Mouse (Mus musculus) heart, embryonic 15.5 days (tissue): ENCODE measurements around the gene Dst. TPM values are rescaled to one million over a fixed set of nuclear protein-coding genes. Genes with fewer than 3 reads are reported as not detected.
A peak's percentile ranks its signal among the peaks of the same experiment; 100 is the strongest.

Experiments used
- ATAC-seq: fragments of 200-750 bp; cut with Nextera tagmentation; replicated peaks from 2 replicates; pipeline ENCODE4 v1.8.0; 2017; ENCODE audit warnings: low read depth, moderate TSS enrichment; ENCODE audit not compliant: insufficient number of reproducible peaks, insufficient read depth, low FRiP score
- H3K27ac ChIP-seq: fragments of 300-500 bp; sonication (generic); 2 replicates; pipeline ENCODE4 v1.5.1; 2015; ENCODE audit warnings: mild to moderate bottlenecking, inconsistent platforms
- H3K27me3 ChIP-seq: fragments of 300-500 bp; sonication (generic); 2 replicates; pipeline ENCODE4 v1.6.1; 2015; ENCODE audit warnings: inconsistent platforms
- H3K36me3 ChIP-seq: fragments of 300-500 bp; sonication (generic); 2 replicates; pipeline ENCODE4 v1.6.1; 2015; ENCODE audit warnings: mild to moderate bottlenecking, inconsistent platforms
- H3K4me1 ChIP-seq: fragments of 300-500 bp; sonication (generic); replicated peaks from 2 replicates; pipeline ENCODE4 v1.6.1; 2015; ENCODE audit warnings: inconsistent platforms
- H3K4me2 ChIP-seq: fragments of 300-500 bp; sonication (generic); 2 replicates; pipeline ENCODE4 v1.6.1; 2015; ENCODE audit warnings: inconsistent platforms, mild to moderate bottlenecking, moderate library complexity
- H3K4me3 ChIP-seq: fragments of 300-500 bp; sonication (generic); 2 replicates; pipeline ENCODE4 v1.5.1; 2015; ENCODE audit warnings: mild to moderate bottlenecking, inconsistent platforms
- H3K9ac ChIP-seq: fragments of 300-500 bp; sonication (generic); 2 replicates; pipeline ENCODE4 v1.6.1; 2015; ENCODE audit warnings: mild to moderate bottlenecking, inconsistent platforms
- H3K9me3 ChIP-seq: fragments of 300-500 bp; sonication (generic); replicated peaks from 2 replicates; pipeline ENCODE4 v1.6.1; 2016; ENCODE audit warnings: inconsistent platforms
- WGBS: fragments of 180-500 bp; shearing (Covaris S2); methylation state at CpG from one replicate; pipeline ENCODE4 v1.1.7; 2015; ENCODE audit warnings: mixed read lengths; 5-methylcytosine and 5-hydroxymethylcytosine counted together
- polyA plus RNA-seq: library from polyadenylated mRNA; unstranded; fragments of >200 nt; fragmentation: Nextera tagmentation; extraction: Ambion mirVana; gene quantifications from 2 replicates; pipeline ENCODE4 v1.2.1, GENCODE M21; 2015

Dst gene
- polyA plus RNA-seq, 1 experiment from 2014 or later = 21.4 TPM

GRCm38 (mm10) chr1:34135535-34135934 is 227.5 kb downstream of the Dst start:
- Histone ChIP-seq H3K9ac (no peak overlapping the region), H3K27me3 (no peaks in the 10 kb centered on the region), H3K36me3 (no peaks in the 10 kb centered on the region), H3K4me3 (no peak overlapping the region), H3K27ac (no peak overlapping the region), H3K4me1 (peaks cover 48% of the 10 kb centered on the region), H3K4me2 (no peak overlapping the region), H3K9me3 (no peaks in the 10 kb centered on the region)
- 96% methylated on average over 3 of the region's 3 CpGs for WGBS
- ATAC-seq = no peak

- peaks cover 42% of the 10 kb centered on the region for H3K4me1 ChIP-seq
- ATAC-seq = no peak
Measured at GRCm38 (mm10) chr1:34139191-34139853, 231.3 kb downstream of the Dst start.

GRCm38 (mm10) chr1:34139871-34140471 is 231.9 kb downstream of the Dst start:
- no peaks in the 10 kb centered on the region for H3K36me3 ChIP-seq
- peak overlapping the region; percentile 33 for H3K27ac ChIP-seq
- 77% methylated on average over 6 of the region's 6 CpGs for WGBS
- peaks cover 38% of the 10 kb centered on the region for H3K4me1 ChIP-seq
- H3K9me3 ChIP-seq = no peaks in the 10 kb centered on the region
- H3K4me2 ChIP-seq = no peak overlapping the region
- H3K4me3 ChIP-seq = no peak overlapping the region
- H3K27me3 ChIP-seq = no peaks in the 10 kb centered on the region
- no peak for ATAC-seq
- no peak overlapping the region for H3K9ac ChIP-seq

More at GRCm38 (mm10) chr1:34139191-34139853, 231.3 kb downstream of the Dst start:
- Histone ChIP-seq H3K27ac (no peak overlapping the region), H3K27me3 (no peaks in the 10 kb centered on the region), H3K4me3 (no peak overlapping the region), H3K9me3 (no peaks in the 10 kb centered on the region), H3K36me3 (no peaks in the 10 kb centered on the region), H3K4me2 (no peak overlapping the region), H3K9ac (no peak overlapping the region)
- 71% methylated on average over 13 of the region's 13 CpGs for WGBS

- Histone ChIP-seq H3K9ac (no peak overlapping the region), H3K36me3 (no peaks in the 10 kb centered on the region), H3K27me3 (no peaks in the 10 kb centered on the region), H3K27ac (peak overlapping the region; percentile 33), H3K4me1 (peaks cover 36% of the 10 kb centered on the region), H3K4me2 (no peak overlapping the region), H3K9me3 (no peaks in the 10 kb centered on the region), H3K4me3 (no peak overlapping the region)
- no peak; the same call in 1 of the 2 replicates for ATAC-seq
- 46% methylated on average over 3 of the region's 3 CpGs for WGBS
Measured at GRCm38 (mm10) chr1:34140686-34141085, 232.7 kb downstream of the Dst start.

- H3K27ac ChIP-seq = peak overlapping the region; percentile 49
- 0 out of 2 replicates have a peak, but pooled peaks have one; percentile 34 for ATAC-seq
- 50% methylated on average over 9 of the region's 9 CpGs for WGBS
- H3K36me3 ChIP-seq = 0 out of 2 replicates have a peak, but pooled peaks cover under 1% of the 10 kb centered on the region
- no peaks in the 10 kb centered on the region for H3K27me3 ChIP-seq
- no peaks in the 10 kb centered on the region for H3K9me3 ChIP-seq
- peaks cover 36% of the 10 kb centered on the region for H3K4me1 ChIP-seq
- no peak overlapping the region for H3K9ac ChIP-seq
- no peak overlapping the region for H3K4me3 ChIP-seq
- no peak overlapping the region for H3K4me2 ChIP-seq
Measured at GRCm38 (mm10) chr1:34142951-34143580, 235.0 kb downstream of the Dst start.

GRCm38 (mm10) chr1:34144826-34145225 is 236.8 kb downstream of the Dst start:
- H3K27ac ChIP-seq = no peak overlapping the region
- 89% methylated on average over 7 of the region's 7 CpGs for WGBS
- no peaks in the 10 kb centered on the region for H3K27me3 ChIP-seq
- H3K9me3 ChIP-seq = no peaks in the 10 kb centered on the region
- H3K36me3 ChIP-seq = 0 out of 2 replicates have a peak, but pooled peaks cover 3% of the 10 kb centered on the region
- H3K9ac ChIP-seq = no peak overlapping the region
- H3K4me2 ChIP-seq = no peak overlapping the region
- no peak for ATAC-seq
- H3K4me3 ChIP-seq = no peak overlapping the region
- H3K4me1 ChIP-seq = peaks cover 28% of the 10 kb centered on the region

GRCm38 (mm10) chr1:34148039-34148438 is 240.0 kb downstream of the Dst start:
- Histone ChIP-seq H3K27me3 (no peaks in the 10 kb centered on the region), H3K4me3 (no peak overlapping the region), H3K9me3 (no peaks in the 10 kb centered on the region), H3K4me1 (peaks cover 8% of the 10 kb centered on the region), H3K36me3 (peaks cover 3% of the 10 kb centered on the region; the same call in 1 of the 2 replicates), H3K9ac (no peak overlapping the region), H3K27ac (no peak overlapping the region), H3K4me2 (no peak overlapping the region)
- no peak for ATAC-seq
- 91% methylated on average over 11 of the region's 11 CpGs for WGBS

- WGBS = 58% methylated on average over 10 of the region's 10 CpGs
Measured at GRCm38 (mm10) chr1:34150416-34151093, 242.5 kb downstream of the Dst start.

GRCm38 (mm10) chr1:34152683-34153082 is 244.7 kb downstream of the Dst start:
- H3K9ac ChIP-seq = no peak overlapping the region
- H3K9me3 ChIP-seq = no peaks in the 10 kb centered on the region
- WGBS = 88% methylated on average over 5 of the region's 5 CpGs
- H3K36me3 ChIP-seq = peaks cover 7% of the 10 kb centered on the region; the same call in 1 of the 2 replicates
- H3K27ac ChIP-seq = no peak overlapping the region
- H3K4me3 ChIP-seq = no peak overlapping the region
- H3K4me1 ChIP-seq = no peaks in the 10 kb centered on the region
- H3K4me2 ChIP-seq = no peak overlapping the region
- H3K27me3 ChIP-seq = no peaks in the 10 kb centered on the region
- ATAC-seq = no peak

More at GRCm38 (mm10) chr1:34150416-34151093, 242.5 kb downstream of the Dst start:
- no peak for ATAC-seq
- Histone ChIP-seq H3K4me3 (no peak overlapping the region), H3K27me3 (no peaks in the 10 kb centered on the region), H3K9me3 (no peaks in the 10 kb centered on the region), H3K9ac (no peak overlapping the region), H3K4me1 (no peaks in the 10 kb centered on the region), H3K36me3 (peaks cover 7% of the 10 kb centered on the region; the same call in 1 of the 2 replicates), H3K27ac (peak overlapping the region; percentile 62), H3K4me2 (no peak overlapping the region)

GRCm38 (mm10) chr1:34156058-34156457 is 248.0 kb downstream of the Dst start:
- H3K4me1 ChIP-seq = no peaks in the 10 kb centered on the region
- H3K9me3 ChIP-seq = no peaks in the 10 kb centered on the region
- no peak overlapping the region for H3K27ac ChIP-seq
- no peak overlapping the region for H3K9ac ChIP-seq
- WGBS = 83% methylated on average over 7 of the region's 7 CpGs
- H3K4me3 ChIP-seq = no peak overlapping the region
- peaks cover 8% of the 10 kb centered on the region; the same call in 1 of the 2 replicates for H3K36me3 ChIP-seq
- H3K4me2 ChIP-seq = no peak overlapping the region
- no peak for ATAC-seq
- H3K27me3 ChIP-seq = no peaks in the 10 kb centered on the region

- no peak overlapping the region for H3K27ac ChIP-seq
- no peak overlapping the region for H3K9ac ChIP-seq
- no peak overlapping the region for H3K4me2 ChIP-seq
- WGBS = 67% methylated on average over 10 of the region's 10 CpGs
- H3K4me1 ChIP-seq = no peaks in the 10 kb centered on the region
- no peaks in the 10 kb centered on the region for H3K9me3 ChIP-seq
- H3K36me3 ChIP-seq = peaks cover 13% of the 10 kb centered on the region; the same call in 1 of the 2 replicates
- no peak for ATAC-seq
- H3K27me3 ChIP-seq = no peaks in the 10 kb centered on the region
- no peak overlapping the region for H3K4me3 ChIP-seq
Measured at GRCm38 (mm10) chr1:34157702-34158101, 249.7 kb downstream of the Dst start.
